Mouse (Mus musculus) bone marrow macrophage, adult 2 months (primary cell): Measurements from ENCODE around the gene Olfr78.

Source experiments
- CTCF ChIP-seq: IDR thresholded peaks from 2 replicates; pipeline ENCODE4 v1.5.1; 2012; ENCODE audit warnings: low read depth, mild to moderate bottlenecking, low read length, moderate library complexity
- POLR2A ChIP-seq: IDR thresholded peaks from 2 replicates; pipeline ENCODE4 v1.6.1; 2012; ENCODE audit warnings: mild to moderate bottlenecking, low read depth, low read length, borderline replicate concordance

GRCm38 (mm10) chr7:102695358-102696125 is 63.7 kb downstream of the Olfr78 start, which contains the start of gene Olfr557:
- no peak for TF ChIP-seq POLR2A
- TF ChIP-seq CTCF, result no peak
